Mouse (Mus musculus) A20 (cell line): ENCODE data around the gene Ptprd.

Experiments
- DNase-seq: peaks from one replicate; pipeline ENCODE4 v3.0.0-alpha.2; 2011; ENCODE audit warnings: low read depth, low spot score

Gene Ptprd

DNA sequence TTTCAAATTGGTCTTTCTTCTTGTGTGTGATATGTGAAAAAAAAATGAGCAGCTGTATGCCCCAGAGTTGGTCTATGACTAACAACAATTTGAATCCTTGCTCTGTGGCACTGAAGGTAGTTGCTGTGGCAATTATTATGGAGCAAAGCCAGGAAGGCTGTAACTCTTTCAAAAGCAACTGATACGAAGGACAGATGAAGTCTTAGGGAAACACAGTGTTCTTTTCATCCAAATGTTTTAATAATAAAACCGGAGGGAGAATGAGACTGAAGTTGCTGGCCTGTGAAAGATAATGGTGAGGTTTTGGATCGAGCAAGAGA, 2187.3 kb downstream of the Ptprd start:
- no peak for DNase-seq

- no peak for DNase-seq
Observed at GRCm38 (mm10) chr4:76023756-76024501, 2187.8 kb downstream of the Ptprd start.

- DNase-seq, result no peak
Observed at GRCm38 (mm10) chr4:76021670-76022069, 2190.1 kb downstream of the Ptprd start.

DNA sequence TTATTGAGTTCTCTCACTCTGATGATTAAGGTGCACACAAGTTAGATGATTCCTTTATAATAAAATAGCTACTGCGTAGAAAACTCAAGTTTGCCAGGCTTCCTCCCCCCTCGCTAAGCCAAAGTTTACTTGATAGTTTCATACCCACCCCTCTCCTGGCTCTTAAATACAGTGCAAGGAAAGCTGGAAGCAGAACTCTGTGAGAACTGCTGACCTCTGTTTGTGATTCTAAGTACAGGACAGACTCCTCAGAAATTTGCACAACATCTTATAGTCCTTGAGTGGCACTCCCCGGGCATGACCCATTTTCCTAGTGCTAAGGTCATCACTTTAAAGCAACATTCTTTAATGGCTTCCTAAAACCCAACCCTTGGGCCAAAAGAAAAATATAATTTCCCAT, 2196.7 kb downstream of the Ptprd start:
- no peak for DNase-seq

DNA sequence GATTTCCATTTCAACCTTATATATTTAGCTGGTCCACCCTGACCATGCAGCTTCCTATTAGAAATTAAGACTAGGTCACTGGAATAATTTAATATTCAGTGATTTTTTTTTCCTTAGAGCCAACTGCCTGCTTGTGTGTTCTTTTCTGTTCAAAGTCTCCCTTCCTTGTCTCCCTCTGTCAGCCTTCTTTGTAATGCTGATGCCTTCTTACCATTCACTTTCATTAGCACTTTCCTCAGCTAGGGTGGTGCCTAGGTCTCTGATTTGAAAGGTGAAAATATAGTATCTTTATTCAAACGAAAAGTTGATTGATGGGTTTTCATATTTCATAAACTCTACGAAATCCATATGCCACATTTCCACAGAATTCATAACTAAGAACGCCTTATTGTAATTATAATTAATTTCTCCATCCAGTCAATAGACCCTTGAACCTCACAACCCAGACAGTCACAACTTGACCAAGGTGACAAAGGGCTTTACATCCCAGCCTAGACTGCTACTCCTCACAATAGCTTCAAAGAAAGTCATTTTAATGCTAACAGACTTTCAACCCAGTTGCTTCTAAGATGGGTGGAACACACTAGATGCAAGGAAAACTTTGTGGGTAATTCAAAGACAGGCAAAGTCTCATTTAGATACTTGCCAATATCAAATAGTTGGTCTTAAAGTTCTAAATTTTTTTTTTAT, 2197.5 kb downstream of the Ptprd start:
- DNase-seq, result no peak

DNA sequence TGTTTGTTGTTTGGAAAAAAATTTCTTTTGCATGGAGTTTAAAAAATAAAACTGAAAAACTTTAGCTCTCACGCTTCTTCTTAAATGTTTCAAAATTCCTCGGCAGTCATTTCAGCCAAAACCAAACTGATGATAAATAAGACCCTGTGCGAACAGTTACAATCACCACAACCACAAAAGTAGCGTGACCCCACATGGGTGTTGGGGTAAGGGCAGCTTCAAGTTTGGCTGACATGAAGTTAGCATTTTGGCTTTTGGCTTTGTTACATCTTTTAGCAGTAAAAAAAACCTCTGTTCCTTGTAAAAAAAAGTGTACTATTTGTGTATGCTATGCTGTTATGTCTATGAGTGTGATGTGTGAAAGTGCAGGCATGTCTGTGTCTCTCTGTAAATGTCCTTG, 2203.2 kb downstream of the Ptprd start:
- no peak for DNase-seq

- no peak for DNase-seq
Observed at GRCm38 (mm10) chr4:76007219-76007618, 2204.5 kb downstream of the Ptprd start.

DNA sequence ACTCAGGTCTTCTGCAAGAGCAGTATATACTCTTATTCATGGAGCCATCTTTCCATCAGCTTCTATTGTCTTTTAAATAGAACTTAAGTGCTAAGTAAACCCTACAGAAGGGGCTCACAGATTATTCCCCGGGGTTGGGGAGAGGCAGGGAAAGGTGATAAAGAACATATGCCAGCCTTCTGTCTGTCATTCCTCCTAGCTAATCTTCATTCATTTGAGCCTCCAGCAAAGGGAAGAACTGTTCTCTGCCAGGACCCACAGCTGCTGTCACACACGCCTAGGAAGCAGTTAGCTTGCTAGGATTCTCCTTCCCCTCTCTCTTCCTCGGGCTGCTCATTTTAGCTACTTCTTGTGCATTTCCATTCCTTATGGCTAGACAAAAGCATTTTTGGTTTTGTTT, 2205.0 kb downstream of the Ptprd start:
- DNase-seq, result no peak

DNA sequence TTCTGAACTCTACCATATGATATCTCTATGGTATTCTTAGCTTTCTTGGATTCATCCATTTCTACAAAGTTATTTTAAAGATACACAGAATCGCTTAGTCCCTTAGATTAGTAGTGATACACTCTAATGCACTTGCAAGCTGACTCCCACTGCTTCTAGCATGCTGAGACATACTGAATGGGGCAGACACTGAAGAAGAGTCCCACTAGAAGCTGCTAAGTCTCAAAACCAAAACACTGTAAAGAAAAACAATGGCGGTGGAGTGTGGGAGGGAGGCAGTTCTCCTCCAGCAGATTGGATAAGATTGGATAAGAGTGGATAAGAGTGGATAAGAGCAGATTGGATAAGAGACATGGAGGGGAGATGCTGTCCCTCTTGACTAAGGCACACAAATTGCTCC, 2207.6 kb downstream of the Ptprd start:
- no peak for DNase-seq

DNA sequence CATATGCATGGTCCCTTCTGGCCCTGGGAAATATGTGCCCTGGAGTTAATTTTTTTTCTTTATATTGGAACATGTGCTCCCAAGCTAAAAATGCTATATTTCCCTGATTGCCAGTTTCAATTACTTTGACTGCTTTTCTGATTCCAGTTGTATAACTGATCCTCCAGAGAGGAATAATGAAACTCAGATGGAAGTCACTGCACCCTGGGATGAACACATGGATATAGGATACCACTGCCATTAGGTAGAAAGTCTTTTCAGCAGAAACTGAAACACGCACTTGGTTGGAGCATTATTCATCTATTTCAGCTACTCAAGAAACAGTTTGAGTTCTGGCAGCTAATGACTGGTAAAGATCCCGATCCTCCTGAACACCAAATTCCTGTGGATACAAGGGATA, 2211.5 kb downstream of the Ptprd start:
- DNase-seq, result no peak

GRCm38 (mm10) chr4:75995841-75996240, 2215.9 kb downstream of the Ptprd start:
- DNase-seq, result no peak

DNA sequence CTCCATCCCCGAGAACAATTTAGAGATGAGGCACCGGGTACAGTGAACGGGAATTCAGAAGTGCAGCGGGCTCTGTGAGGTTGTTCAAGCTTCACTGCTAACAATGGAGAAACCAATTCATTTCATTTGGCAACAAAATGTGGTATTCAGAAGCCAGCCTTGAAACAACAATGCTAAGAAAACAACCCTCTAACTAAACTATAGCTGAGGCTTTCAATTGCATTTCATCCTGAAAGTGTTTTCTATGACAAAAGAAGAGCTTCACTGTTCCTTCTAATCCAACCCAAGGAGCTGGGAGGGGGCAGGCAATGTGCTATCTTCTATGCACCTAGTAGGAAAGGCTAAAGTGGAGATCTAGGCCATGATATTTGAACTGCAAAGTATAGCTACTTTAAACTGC, 2217.2 kb downstream of the Ptprd start:
- DNase-seq, result no peak

- no peak for DNase-seq
Observed at GRCm38 (mm10) chr4:75993092-75993491, 2218.7 kb downstream of the Ptprd start.

GRCm38 (mm10) chr4:75991621-75992245, 2220.0 kb downstream of the Ptprd start:
- DNase-seq, result no peak

DNA sequence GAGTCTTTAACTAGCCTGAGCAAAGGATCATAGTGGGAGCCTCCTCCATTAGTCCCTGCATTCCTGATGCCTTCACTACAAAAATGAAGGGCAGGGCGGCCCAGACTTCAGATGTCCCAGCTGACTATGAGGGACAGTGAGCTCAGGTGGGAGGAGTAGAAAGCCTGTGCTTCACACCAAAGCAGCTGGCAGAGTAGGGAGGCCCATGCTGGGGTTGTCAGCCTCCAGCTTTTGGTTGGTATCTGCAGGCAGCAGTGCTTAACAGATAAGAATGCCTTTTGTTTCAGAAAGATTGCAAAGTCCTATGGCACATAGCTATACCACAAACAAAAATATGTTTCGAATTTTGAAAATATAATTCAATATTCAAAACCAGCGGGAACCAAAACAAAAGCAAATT, 2237.0 kb downstream of the Ptprd start:
- no peak for DNase-seq

GRCm38 (mm10) chr4:75973322-75973721, 2238.4 kb downstream of the Ptprd start:
- DNase-seq, result no peak

GRCm38 (mm10) chr4:75969961-75970360, 2241.8 kb downstream of the Ptprd start:
- no peak for DNase-seq

GRCm38 (mm10) chr4:75968618-75969017, 2243.1 kb downstream of the Ptprd start:
- no peak for DNase-seq

GRCm38 (mm10) chr4:75965810-75966209, 2246.0 kb downstream of the Ptprd start:
- no peak for DNase-seq

GRCm38 (mm10) chr4:75962916-75963315, 2248.8 kb downstream of the Ptprd start:
- DNase-seq, result no peak

DNA sequence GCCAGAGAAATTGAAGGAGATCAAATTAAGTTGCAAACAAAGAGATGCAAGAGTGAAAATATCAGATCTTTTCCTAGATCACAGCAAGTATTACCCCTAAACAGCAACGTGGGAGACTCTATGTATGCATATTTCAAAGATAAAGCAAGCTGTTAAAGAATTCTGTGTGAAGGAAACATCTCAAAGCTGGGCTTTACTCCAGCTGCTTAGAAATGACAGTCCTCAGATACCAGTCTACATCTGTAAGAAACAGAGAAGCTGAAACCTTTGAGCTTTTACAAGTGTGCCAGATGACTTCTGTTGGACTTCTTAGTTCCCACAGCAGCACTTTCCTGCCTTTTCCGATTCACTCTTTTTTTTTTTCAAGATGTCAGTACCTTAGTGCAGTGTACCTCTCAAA, 2249.9 kb downstream of the Ptprd start:
- no peak for DNase-seq

- DNase-seq, result no peak
Observed at GRCm38 (mm10) chr4:75953349-75954060, 2258.3 kb downstream of the Ptprd start.
